Mouse (Mus musculus) gastrocnemius, postnatal 4 days (tissue): Measurements from ENCODE around the gene Rpl29. TPM values are rescaled to one million over a fixed set of nuclear protein-coding genes. Genes with fewer than 3 reads are reported as not detected.

Experiments used
- DNase-seq, 2 experiments: peaks; one replicate each; pipeline ENCODE4 v3.0.0; 2021 to 2022; ENCODE audit warnings: low spot score in 2 of 2, mixed read lengths in 2 of 2
- total RNA-seq, 2 experiments: library from RNA; stranded (reverse); gene quantifications; 2 replicates each; pipeline ENCODE4 v1.2.3; 2021

Gene Rpl29
- total RNA-seq, 2 experiments from 2014 or later, result 526 to 599 TPM

- no peak for DNase-seq
Measured at GRCm38 (mm10) chr9:106454071-106454761, 25.0 kb downstream of the Rpl29 start.

GRCm38 (mm10) chr9:106454888-106455681 is 25.8 kb downstream of the Rpl29 start:
- no peak for DNase-seq

- DNase-seq, result peak; percentile 42 to 67
Measured at GRCm38 (mm10) chr9:106456325-106457162, 27.3 kb downstream of the Rpl29 start.

DNA sequence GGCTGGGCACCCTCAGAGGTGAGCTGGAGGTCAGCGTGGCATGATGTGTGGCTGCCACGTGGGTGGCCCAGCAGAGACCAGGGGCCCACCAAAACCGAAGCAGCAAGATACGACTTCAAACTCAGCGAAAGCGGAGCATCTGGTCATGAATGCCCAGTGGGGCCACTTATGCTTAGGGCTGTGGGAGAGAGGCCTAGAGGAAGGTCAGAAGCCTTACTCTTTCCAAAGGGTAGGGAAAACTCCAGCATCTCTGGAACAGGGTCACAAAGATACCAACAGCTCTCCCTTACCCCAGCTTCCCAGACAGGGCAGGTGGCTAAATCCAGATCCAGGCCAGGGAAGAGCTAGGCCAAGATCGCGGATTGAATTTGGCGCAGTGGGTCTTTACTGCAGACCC is 27.9 kb downstream of the Rpl29 start:
- DNase-seq, result no peak

- DNase-seq, result no peak
Measured at GRCm38 (mm10) chr9:106457920-106458319, 28.7 kb downstream of the Rpl29 start.

DNA sequence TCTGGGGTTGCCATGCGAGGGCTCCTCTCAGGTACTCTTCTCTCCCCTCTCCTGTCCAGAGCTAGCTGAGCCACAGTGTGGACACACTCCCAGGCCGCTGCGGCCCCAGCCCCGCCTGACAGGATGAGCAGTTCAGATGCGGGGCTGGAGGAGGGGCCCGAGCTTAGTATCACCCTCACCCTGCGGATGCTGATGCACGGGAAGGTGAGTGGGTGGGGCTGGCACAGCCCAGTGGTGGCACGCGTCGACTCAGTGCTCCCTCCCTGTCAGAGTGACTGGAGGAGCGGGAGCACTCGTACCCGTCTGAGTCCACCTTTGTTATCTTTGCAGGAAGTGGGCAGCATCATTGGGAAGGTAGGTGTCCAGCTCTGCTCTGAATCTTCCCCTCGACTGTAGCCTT is 30.7 kb downstream of the Rpl29 start:
- DNase-seq, result no peak

DNA sequence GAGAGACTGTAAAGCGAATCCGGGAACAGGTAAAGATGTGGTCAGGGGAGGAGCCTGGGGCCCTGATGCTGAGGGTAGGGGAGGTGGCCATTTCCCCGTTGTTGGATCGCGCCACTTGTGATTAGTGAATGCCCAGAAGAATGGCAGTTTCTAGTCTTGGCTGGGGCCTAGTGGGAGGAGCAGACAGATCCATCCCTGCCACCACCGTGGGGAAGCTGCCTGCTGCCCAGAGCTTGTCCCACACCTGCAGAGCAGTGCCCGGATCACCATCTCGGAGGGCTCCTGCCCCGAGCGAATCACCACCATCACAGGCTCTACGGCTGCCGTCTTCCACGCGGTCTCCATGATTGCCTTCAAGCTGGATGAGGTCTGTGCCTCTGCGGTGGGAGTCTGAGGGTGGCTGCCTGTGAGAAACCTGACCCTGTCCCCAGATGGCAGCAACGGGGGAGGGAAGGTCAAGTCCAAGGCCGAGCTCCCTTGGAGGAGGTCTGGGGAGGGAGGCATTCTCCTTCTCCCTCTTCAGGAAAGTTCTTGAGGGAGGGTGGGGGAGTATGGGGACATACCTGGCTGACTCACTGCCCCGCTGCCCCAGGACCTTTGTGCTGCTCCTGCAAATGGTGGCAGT is 31.3 kb downstream of the Rpl29 start:
- no peak for DNase-seq

DNA sequence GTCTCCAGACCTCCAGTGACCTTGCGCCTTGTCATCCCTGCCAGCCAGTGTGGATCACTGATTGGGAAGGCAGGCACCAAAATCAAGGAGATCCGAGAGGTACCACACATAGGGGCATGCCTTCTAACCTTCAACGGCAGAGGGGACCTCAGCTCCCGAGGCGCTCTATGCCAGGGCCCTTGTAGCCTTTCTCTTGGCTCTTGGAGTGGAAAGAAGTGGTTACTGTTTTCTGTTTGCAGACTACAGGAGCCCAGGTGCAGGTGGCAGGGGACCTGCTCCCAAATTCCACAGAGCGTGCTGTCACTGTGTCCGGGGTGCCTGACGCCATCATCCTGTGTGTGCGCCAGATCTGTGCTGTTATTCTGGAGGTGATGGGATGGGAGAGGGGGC is 31.8 kb downstream of the Rpl29 start:
- no peak for DNase-seq

GRCm38 (mm10) chr9:106461641-106462429 is 32.6 kb downstream of the Rpl29 start:
- DNase-seq, result no peak

DNA sequence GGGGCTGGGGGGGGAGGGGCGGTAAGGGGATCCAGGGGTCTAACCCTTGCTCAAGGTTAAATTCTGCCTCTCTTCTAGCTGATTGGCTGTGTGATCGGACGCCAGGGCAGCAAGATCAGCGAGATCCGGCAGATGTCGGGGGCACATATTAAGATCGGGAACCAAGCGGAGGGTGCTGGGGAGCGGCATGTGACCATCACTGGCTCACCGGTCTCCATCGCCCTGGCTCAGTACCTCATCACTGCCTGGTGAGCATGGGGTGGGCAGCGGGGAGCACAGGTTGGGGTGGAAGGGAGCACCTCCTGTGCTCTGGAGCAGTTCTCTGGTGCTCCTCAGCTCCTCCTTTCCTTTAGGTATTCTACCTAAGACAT is 33.2 kb downstream of the Rpl29 start:
- no peak for DNase-seq

DNA sequence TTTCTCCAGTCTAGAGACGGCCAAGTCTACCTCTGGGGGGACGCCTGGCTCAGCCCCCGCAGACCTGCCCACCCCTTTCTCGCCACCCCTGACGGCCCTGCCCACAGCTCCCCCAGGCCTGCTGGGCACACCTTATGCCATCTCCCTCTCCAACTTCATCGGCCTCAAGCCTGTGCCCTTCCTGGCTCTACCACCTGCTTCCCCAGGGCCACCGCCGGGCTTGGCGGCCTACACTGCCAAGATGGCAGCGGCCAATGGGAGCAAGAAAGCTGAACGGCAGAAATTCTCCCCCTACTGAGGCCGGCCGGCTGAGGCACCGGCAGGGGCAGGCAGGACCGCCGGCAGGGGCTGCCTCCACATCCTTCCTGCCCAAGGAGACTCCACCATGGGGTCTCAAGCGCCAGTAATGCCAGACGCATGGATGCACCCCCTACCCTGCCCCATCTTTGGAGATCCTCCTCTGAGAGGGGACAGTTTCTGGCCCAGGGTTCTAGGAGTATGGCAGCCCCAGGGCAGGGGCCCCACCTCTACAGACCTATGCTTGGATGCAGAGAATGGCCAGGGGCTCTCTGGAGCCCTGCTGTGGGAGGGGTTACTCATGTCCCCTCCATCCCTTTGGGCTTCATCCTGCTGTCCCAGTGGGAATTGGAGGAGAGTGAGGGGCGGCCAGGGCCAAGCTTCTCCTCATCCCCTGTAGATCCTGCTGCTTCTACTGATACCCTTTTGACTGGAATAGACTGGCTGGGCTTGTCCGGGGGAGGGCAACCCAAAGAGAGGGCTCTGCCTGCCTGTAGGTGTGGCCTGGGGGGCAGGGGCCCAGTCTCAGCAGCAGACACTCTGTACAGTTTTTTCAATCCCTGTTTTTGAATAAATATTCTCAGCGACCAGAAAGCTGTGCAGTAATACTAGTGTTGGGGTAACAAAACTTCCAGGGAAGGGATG is 34.1 kb downstream of the Rpl29 start:
- DNase-seq, result no peak

DNA sequence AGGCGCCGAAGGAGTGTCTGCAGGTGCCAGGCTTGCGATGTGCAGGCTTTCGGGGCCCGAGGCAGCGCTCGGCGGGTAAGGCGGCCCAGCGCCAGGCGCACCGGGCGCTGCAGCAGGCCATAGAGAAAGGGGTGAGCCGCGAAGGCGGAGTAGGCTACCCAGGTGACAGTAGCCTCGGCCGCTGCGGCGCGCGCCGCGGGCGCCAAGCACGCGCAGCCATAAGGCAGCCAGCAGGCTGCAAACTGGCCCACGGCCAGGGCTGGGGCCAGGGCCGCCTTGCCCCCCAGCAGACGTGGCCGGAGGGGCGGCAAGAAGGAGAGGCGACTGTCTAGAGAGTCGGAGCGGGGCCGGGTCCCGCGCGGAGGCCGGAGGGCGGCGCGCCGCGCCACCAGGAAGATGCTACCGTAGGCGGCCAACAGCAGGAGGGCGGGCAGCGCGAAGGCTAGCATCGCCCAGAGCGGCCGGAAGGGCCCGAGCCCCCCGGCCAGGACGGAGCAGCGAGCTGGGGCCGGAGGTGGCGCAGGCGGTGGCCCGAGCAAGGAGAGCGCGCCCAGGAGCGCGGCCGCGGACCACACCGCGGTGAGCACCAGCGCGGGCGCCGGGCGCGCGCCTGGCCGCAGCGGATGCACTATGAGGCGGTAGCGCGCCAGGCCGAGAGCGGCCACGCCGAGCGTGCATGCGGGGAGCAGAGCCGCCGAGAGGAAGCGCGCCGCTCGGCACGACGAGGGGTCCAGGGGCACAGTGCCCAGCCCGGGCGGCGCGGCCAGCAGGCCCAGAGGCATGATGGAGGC is 35.7 kb downstream of the Rpl29 start:
- peak in 1 of 2 experiments; percentile 79 for DNase-seq

GRCm38 (mm10) chr9:106465571-106466200 is 36.4 kb downstream of the Rpl29 start, which contains the start of gene Gpr62:
Gene Gpr62 (minus strand): TSS chr9:106465938.
- no peak for DNase-seq

DNA sequence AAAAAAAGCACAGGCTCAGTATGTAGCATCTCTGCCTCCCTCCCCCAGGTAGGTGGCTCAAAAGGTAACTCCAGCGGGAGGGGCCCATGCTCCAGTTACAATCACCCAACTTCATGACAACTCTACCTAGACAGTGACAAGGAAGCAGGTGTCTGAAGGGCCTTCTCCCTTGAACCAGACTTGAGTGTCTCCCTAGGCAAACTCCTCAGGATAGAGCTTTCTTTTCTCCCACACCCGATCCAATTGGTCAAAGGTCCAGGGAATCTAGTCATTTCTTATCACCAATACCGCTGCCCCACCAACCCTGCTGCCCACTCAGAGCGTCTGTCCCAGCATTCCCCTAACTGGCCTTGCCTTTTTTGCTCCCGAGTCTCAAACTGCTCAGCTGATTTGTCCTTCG is 37.5 kb downstream of the Rpl29 start:
- no peak for DNase-seq

DNA sequence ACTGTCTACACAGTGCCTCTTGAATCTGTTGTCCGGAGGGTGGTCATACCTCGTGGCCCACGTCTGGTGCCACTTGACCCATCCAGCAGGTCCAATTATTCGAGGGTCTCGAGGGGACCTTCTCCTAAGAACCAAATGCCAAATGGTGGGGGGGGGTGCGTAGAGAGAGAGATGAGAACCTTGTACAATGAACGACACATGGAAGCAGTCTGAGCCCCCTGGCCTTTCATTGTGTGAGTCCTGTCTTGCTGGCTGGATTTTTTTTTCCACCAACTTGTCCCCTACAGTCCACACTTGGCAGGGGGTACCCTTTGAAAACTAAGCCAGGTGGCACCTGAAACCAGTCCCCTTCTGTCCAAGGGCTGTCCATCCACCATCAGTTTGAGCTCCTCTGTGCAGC is 38.5 kb downstream of the Rpl29 start:
- DNase-seq, result no peak

DNA sequence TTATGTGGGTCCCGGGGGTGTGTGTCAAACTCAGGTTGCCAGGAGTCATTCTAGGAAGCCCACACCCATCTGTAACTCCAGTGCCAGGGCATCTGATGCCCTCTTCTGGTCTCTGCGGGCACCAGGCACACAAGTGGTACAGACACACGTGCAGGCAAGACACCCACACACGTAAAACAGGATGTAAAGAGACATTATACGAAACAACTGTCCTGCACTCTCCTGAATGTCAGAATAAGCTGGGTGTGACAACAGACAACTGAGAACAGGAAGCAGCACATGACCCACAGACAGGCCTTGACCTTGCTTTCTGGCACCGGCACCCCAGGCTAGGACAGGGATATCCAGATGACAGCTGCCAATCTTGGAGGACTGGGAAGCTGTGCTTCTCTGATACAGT is 40.1 kb downstream of the Rpl29 start:
- DNase-seq, result no peak

GRCm38 (mm10) chr9:106469776-106470175 is 40.5 kb downstream of the Rpl29 start:
- DNase-seq, result no peak
